Mouse (Mus musculus) hindbrain, postnatal 0 days (tissue): ENCODE measurements at regions not wholly inside any gene's neighbourhood (a gene's known extent, or its start where the extent isn't known, plus 50 kb on each side); places are given as distances from the start of the nearest gene placed in this dataset.

Experiments
- ATAC-seq: fragments of 200-750 bp; cut with Nextera tagmentation; 2 replicates; pipeline ENCODE4 v1.8.0; 2017; ENCODE audit warnings: mild to moderate bottlenecking, moderate TSS enrichment, moderate library complexity
- DNase-seq: peaks from one replicate; pipeline ENCODE4 v3.0.0-alpha.2; 2015; ENCODE audit warnings: low spot score
- H3K27ac ChIP-seq: fragments of 300-500 bp; sonication (generic); 2 replicates; pipeline ENCODE4 v1.5.1; 2014; ENCODE audit warnings: mild to moderate bottlenecking
- H3K27me3 ChIP-seq: fragments of 300-500 bp; sonication (generic); 2 replicates; pipeline ENCODE4 v1.6.1; 2014; ENCODE audit warnings: low read length, mixed read lengths; ENCODE audit not compliant: insufficient read depth
- H3K36me3 ChIP-seq: fragments of 300-500 bp; sonication (generic); 2 replicates; pipeline ENCODE4 v1.6.1; 2014; ENCODE audit warnings: low read length, mixed read lengths; ENCODE audit not compliant: insufficient read depth
- H3K4me1 ChIP-seq: fragments of 300-500 bp; sonication (generic); 2 replicates; pipeline ENCODE4 v1.6.1; 2014; ENCODE audit warnings: antibody characterized with exemption, low read length, mixed read lengths; ENCODE audit not compliant: insufficient read depth
- H3K4me2 ChIP-seq: fragments of 300-500 bp; sonication (generic); 2 replicates; pipeline ENCODE4 v1.6.1; 2014; ENCODE audit warnings: low read depth, mild to moderate bottlenecking, low read length, moderate library complexity, mixed read lengths
- H3K4me3 ChIP-seq: fragments of 300-500 bp; sonication (generic); 2 replicates; pipeline ENCODE4 v1.5.1; 2014; ENCODE audit warnings: low read length
- H3K9ac ChIP-seq: fragments of 300-500 bp; sonication (generic); replicated peaks from 2 replicates; pipeline ENCODE4 v1.6.1; 2014; ENCODE audit warnings: mild to moderate bottlenecking, low read length, moderate library complexity, mixed read lengths
- H3K9me3 ChIP-seq: fragments of 300-500 bp; sonication (generic); 2 replicates; pipeline ENCODE4 v1.6.1; 2016; ENCODE audit warnings: low read length, mixed read lengths
- CTCF ChIP-seq: IDR thresholded peaks from 2 replicates; pipeline ENCODE4 v1.5.1; 2016; ENCODE audit warnings: antibody characterized with exemption, control low read depth, low read depth
- WGBS: fragments of 180-500 bp; shearing (Covaris S2); extraction: QIAGEN DNeasy Blood & Tissue Kit; methylation state at CpG from one replicate; pipeline ENCODE4 v1.1.7; 2014; 5-methylcytosine and 5-hydroxymethylcytosine counted together

DNA sequence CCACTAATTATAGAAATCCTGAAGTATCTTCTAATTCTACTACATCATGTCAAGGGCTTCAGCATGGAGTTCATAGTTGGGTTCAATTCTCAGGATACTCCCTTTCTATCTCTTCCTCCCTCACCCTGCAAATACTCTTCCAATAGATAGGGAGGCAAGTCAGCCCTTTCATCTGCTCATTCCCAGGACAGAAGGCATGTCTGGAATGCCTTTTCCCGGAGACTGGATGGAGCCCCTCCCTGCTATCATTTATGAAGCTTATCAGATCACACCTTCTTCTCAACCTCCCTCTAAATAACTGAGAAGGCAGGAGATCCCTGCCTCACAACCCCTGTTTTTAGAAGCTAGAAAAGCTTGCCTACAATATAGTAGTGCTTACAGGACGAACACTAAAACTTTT is 1010.6 kb downstream of the A830018L16Rik start:
- Histone ChIP-seq H3K4me2 (no peak overlapping the region), H3K4me3 (no peak overlapping the region), H3K4me1 (no peaks in the 10 kb centered on the region), H3K27ac (no peak overlapping the region), H3K36me3 (no peaks in the 10 kb centered on the region), H3K9ac (no peak overlapping the region), H3K27me3 (no peaks in the 10 kb centered on the region), H3K9me3 (no peaks in the 10 kb centered on the region)
- ATAC-seq, result no peak
- no peak for DNase-seq
- TF ChIP-seq CTCF, result no peak
- WGBS, result 70% methylated on average over 2 of the region's 2 CpGs

- Histone ChIP-seq H3K27ac (no peak overlapping the region), H3K9me3 (no peaks in the 10 kb centered on the region), H3K27me3 (no peaks in the 10 kb centered on the region), H3K4me1 (no peaks in the 10 kb centered on the region), H3K4me2 (no peak overlapping the region), H3K9ac (no peak overlapping the region), H3K4me3 (no peak overlapping the region), H3K36me3 (no peaks in the 10 kb centered on the region)
- no peak for DNase-seq
- no peak for TF ChIP-seq CTCF
- 66% methylated on average over 2 of the region's 2 CpGs for WGBS
- no peak for ATAC-seq
Measured at GRCm38 (mm10) chr1:12437894-12438293, 1024.0 kb downstream of the A830018L16Rik start.

- H3K4me2 ChIP-seq, result no peak overlapping the region
- 90% methylated on average over 2 of the region's 2 CpGs for WGBS
- no peaks in the 10 kb centered on the region for H3K9me3 ChIP-seq
Measured at GRCm38 (mm10) chr1:12466255-12466654, 1052.3 kb downstream of the A830018L16Rik start.

GRCm38 (mm10) chr1:12478983-12479763 is 1065.3 kb downstream of the A830018L16Rik start:
- no peaks in the 10 kb centered on the region for H3K9me3 ChIP-seq
- WGBS, result 59% methylated on average over 5 of the region's 5 CpGs
- no peak overlapping the region for H3K4me2 ChIP-seq
- DNase-seq, result no peak
- ATAC-seq, result no peak
- H3K9ac ChIP-seq, result no peak overlapping the region
- H3K27me3 ChIP-seq, result no peaks in the 10 kb centered on the region
- no peaks in the 10 kb centered on the region for H3K36me3 ChIP-seq
- H3K27ac ChIP-seq, result no peak overlapping the region
- TF ChIP-seq CTCF, result no peak
- H3K4me1 ChIP-seq, result no peaks in the 10 kb centered on the region
- no peak overlapping the region for H3K4me3 ChIP-seq

More at GRCm38 (mm10) chr1:12466255-12466654, 1052.3 kb downstream of the A830018L16Rik start:
- no peaks in the 10 kb centered on the region for H3K36me3 ChIP-seq
- H3K27me3 ChIP-seq, result no peaks in the 10 kb centered on the region
- DNase-seq (no peak), ATAC-seq (no peak)
- no peak overlapping the region for H3K27ac ChIP-seq
- TF ChIP-seq CTCF, result no peak
- no peak overlapping the region for H3K4me3 ChIP-seq
- no peak overlapping the region for H3K9ac ChIP-seq
- H3K4me1 ChIP-seq, result no peaks in the 10 kb centered on the region

GRCm38 (mm10) chr1:12500442-12500841 is 1086.5 kb downstream of the A830018L16Rik start:
- Histone ChIP-seq H3K27me3 (no peaks in the 10 kb centered on the region), H3K27ac (no peak overlapping the region), H3K4me3 (no peak overlapping the region), H3K36me3 (no peaks in the 10 kb centered on the region), H3K9me3 (no peaks in the 10 kb centered on the region), H3K9ac (no peak overlapping the region), H3K4me2 (no peak overlapping the region), H3K4me1 (no peaks in the 10 kb centered on the region)
- no peak for DNase-seq
- ATAC-seq, result no peak
- TF ChIP-seq CTCF, result no peak
- WGBS, result 64% methylated on average over 3 of the region's 3 CpGs

- Histone ChIP-seq H3K27ac (no peak overlapping the region), H3K4me3 (no peak overlapping the region), H3K9ac (no peak overlapping the region), H3K36me3 (no peaks in the 10 kb centered on the region), H3K9me3 (no peaks in the 10 kb centered on the region), H3K4me1 (no peaks in the 10 kb centered on the region), H3K4me2 (no peak overlapping the region), H3K27me3 (no peaks in the 10 kb centered on the region)
- no peak for ATAC-seq
- WGBS, result 63% methylated on average over 3 of the region's 3 CpGs
- no peak for TF ChIP-seq CTCF
- DNase-seq, result no peak
Measured at GRCm38 (mm10) chr1:12507997-12508396, 1094.1 kb downstream of the A830018L16Rik start.

DNA sequence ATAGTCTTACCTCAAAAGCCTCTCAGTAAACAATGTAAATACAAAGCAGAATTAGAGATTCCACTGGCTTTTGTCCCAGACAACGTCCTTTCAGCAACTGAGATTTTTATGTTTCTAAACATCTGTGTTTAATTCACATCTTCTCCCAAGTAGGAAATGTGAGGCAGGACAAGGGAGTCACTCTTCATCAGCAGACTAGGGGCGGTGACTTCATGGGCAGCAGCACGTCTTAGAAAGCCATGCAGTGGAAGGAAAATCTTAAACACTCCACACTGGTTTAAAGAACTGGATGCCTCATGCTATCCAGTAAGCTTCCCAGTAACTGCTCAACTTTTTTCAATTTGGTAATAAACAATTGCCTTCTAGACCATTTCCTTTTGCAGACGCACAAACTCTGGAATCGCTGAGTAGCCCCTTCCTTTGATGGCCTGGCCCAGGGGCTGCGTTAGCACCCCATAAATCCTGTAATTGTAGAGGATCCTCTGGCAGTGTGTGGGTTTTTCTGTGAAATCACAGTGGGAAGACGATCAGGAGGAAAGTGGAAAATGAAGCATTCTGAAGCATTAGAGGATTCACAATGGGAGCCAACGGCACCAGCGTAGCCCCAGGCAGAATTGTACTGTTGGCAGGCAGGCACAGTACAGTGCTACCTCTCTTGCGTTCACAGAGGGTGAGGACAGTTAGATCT is 1096.4 kb downstream of the A830018L16Rik start:
- ATAC-seq, result no peak

More for the DNA sequence above, 1096.4 kb downstream of the A830018L16Rik start:
- Histone ChIP-seq H3K9me3 (no peaks in the 10 kb centered on the region), H3K36me3 (no peaks in the 10 kb centered on the region), H3K4me2 (no peak overlapping the region), H3K27ac (no peak overlapping the region), H3K27me3 (no peaks in the 10 kb centered on the region), H3K9ac (no peak overlapping the region), H3K4me1 (no peaks in the 10 kb centered on the region), H3K4me3 (no peak overlapping the region)
- WGBS, result 79% methylated on average over 10 of the region's 10 CpGs
- TF ChIP-seq CTCF, result no peak
- no peak for DNase-seq
